Mouse (Mus musculus): Measurements from ENCODE around the gene Zfp229.

DNA sequence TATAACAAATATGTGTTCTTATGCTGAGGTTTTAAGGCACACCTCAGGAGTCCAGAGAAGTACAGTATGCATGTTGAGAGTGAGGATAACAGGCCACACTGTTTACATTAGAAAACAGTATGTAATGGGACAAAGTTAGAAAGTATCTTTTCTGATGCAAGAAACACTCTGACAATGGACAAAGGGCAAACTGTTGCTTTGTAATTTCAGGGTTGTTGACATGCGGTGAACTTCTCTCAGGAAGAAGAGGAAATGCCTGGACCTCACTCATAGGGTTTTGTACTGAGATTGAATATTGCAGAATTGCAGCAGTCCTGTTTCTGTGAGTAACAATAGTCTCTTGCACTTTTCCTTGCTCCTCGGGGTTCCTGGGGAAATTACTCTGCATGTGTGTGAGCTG, 22.2 kb upstream of the Zfp229 start:
- TF ChIP-seq CTCF (conservative IDR thresholded peaks at IDR 0.05; ENCODE audit: insufficient read depth, insufficient read length, low read depth, low read length) (no peak), POLR2A (IDR thresholded peaks at IDR 0.05; ENCODE audit: low read depth, low read length) (no peak)

Measured in kidney, adult 2 months (tissue).